Mouse (Mus musculus): Measurements from ENCODE around the gene Zfp800. TPM values are rescaled to one million over a fixed set of nuclear protein-coding genes. Genes with fewer than 3 reads are reported as not detected.

The Zfp800 gene
- polyA plus RNA-seq, 1 experiment from 2014 or later, result 17.8 TPM

DNA sequence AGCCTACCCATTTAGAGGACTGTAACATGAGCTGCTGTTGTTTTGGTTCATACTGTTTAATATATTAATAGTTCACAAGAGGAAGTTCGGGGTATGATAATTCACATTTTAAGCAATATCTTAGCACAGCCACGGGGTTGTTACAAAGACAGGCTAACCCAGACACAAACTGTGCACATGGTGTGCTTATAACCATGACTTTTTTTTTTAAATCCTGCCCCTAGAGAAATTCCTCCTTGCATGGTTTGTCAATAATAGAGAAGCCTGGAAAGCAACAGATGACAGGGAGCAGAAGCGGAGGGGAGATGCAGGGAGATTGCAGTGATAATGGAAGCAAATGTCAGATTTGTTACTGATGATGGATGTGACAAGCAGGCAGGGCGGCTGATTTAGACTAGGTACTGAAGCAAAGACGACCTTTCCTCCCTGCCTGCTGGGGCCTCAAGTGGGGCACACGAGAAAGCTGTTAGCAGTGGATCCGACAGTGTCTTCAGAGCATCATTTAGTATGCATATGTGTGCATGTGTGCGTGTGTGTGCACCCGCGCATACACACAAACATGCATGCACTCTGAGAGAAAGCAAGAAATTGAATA is 68.7 kb downstream of the Zfp800 start:
- no peak for DNase-seq (ENCODE audit: low spot score)
- Histone ChIP-seq H3K9me3 (no peaks in the 10 kb centered on the region), H3K27ac (replicated peaks) (no peak overlapping the region), H3K4me3 (no peak overlapping the region), H3K36me3 (replicated peaks) (no peaks in the 10 kb centered on the region), H3K27me3 (replicated peaks; ENCODE audit: low read depth, poor library complexity, severe bottlenecking) (no peaks in the 10 kb centered on the region), H3K4me1 (peaks cover 3% of the 10 kb centered on the region; the same call in 1 of the 2 replicates)
- WGBS, result 68% methylated on average over 10 of the region's 10 CpGs

DNA sequence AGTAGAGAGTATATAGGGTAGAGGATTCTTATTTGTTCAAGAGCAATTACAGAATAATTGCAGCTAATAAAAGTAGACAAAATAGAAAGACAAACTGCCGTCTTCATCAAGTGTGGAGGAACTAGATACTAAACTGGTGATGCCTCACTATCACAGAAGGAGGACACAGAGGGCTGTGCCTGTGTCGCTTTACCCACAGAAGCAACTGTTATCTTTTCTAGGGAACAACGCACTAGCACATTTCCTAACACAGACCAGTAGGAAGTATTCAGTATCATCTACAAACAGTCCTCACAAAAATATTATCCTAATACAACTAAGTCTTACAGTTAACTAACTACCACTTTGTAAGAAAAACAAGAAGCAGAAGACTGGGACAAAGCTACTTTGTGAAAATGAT is 71.1 kb downstream of the Zfp800 start:
- Histone ChIP-seq H3K27ac (replicated peaks) (no peak overlapping the region), H3K27me3 (replicated peaks; ENCODE audit: low read depth, poor library complexity, severe bottlenecking) (no peaks in the 10 kb centered on the region), H3K4me1 (peaks cover 3% of the 10 kb centered on the region; the same call in 1 of the 2 replicates), H3K4me3 (no peak overlapping the region), H3K36me3 (replicated peaks) (no peaks in the 10 kb centered on the region), H3K9me3 (no peaks in the 10 kb centered on the region)
- WGBS, result 85% methylated on average over 3 of the region's 3 CpGs
- no peak for DNase-seq (ENCODE audit: low spot score)

DNA sequence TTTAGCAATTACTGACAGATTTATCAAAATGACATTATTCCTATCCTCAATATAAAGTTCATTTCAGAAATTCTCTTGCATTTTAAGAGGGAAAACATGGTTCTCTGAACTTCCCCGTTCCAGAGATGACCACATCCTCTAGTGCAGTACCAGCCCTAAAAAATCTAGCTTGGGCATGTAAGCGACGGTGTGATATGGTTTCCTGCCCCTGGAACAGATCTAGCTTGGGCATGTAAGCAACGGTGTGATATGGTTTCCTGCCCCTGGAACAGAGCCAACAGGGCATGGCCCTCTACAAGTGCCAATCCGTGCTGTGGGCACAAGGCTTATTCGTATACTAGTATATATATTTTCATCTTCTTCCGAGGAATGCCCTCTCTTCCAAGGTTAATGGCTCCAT is 75.4 kb downstream of the Zfp800 start:
- 94% methylated on average over 7 of the region's 7 CpGs for whole genome bisulfite sequencing
- H3K36me3 ChIP-seq (replicated peaks), result no peaks in the 10 kb centered on the region
- no peaks in the 10 kb centered on the region for H3K27me3 ChIP-seq (replicated peaks; ENCODE audit: low read depth, poor library complexity, severe bottlenecking)
- H3K4me1 ChIP-seq, result no peaks in the 10 kb centered on the region
- no peaks in the 10 kb centered on the region for H3K9me3 ChIP-seq
- no peak overlapping the region for H3K4me3 ChIP-seq
- H3K27ac ChIP-seq (replicated peaks), result no peak overlapping the region
- no peak for DNase-seq (ENCODE audit: low spot score)

DNA sequence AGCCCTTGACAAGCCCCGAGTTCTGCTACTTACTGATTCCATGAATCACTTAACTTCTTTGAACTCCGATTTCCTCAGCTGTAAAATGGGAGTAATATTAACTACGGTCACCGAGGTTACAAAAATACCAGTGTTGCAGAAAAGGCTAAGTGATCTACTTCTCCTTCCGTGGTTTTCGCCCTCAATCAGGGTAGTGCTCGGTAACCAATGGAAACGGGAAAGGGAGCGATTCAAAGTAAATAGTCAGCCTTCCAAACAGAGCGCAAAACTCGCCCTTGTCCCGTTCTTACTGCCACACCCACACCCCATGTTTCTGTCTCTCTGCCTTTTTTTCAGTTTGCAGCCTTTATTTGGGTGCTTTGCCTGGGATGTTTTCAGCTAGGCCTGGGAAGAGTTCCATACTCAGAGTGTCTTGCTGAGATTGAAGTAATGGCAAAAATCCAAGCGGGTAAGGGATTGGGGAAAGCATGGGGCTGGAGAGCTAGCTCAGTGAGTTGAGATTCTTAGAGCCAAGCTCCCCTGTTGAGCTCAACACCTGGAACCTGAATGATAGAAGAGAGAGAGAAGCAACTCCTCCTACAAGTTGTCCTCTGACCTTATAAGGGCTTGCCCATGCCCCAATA is 78.0 kb downstream of the Zfp800 start:
- WGBS, result 83% methylated on average over 13 of the region's 13 CpGs
- Histone ChIP-seq H3K9me3 (no peaks in the 10 kb centered on the region), H3K4me1 (no peaks in the 10 kb centered on the region), H3K4me3 (no peak overlapping the region), H3K36me3 (replicated peaks) (no peaks in the 10 kb centered on the region), H3K27ac (replicated peaks) (no peak overlapping the region), H3K27me3 (replicated peaks; ENCODE audit: low read depth, poor library complexity, severe bottlenecking) (no peaks in the 10 kb centered on the region)
- no peak for DNase-seq (ENCODE audit: low spot score)

DNA sequence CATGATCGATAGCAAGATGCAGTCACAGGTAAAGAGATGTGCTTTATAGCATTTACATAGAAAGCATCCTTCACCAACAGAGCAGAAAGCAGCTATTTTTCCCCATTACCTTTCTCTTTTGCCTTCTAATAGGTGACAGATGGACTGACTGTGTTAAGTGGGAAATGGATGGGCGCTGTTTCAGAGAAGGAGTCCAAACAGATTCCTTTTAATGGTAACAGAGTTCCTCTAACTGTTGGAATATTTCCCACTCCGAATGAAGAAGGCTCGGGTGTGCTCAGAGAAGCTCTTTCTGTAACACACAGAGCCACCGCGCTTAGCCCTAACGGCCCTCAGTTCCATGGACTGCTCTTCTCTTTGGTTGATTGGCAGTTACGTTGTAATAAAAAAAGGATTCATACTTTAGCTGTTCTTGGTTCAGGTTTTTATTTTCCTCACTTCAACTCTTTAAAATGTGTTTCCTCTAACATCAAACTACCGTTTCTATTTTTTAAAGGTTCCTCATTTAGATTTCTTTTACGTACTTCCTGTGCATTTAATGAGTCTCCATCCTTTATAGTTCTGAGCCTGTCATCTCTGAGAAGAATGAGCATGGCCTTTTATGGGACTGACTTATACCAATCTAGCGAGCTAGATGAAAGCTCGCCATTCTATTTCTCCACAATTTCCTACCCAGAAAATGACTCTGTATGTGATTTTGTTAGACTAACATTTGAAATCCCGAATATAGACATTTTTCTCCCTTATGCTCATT is 78.8 kb downstream of the Zfp800 start:
- Histone ChIP-seq H3K27ac (replicated peaks) (no peak overlapping the region), H3K4me1 (no peaks in the 10 kb centered on the region), H3K27me3 (replicated peaks; ENCODE audit: low read depth, poor library complexity, severe bottlenecking) (no peaks in the 10 kb centered on the region), H3K9me3 (no peaks in the 10 kb centered on the region), H3K36me3 (replicated peaks) (no peaks in the 10 kb centered on the region), H3K4me3 (no peak overlapping the region)
- 88% methylated on average over 13 of the region's 13 CpGs for WGBS
- DNase-seq (ENCODE audit: low spot score), result no peak

DNA sequence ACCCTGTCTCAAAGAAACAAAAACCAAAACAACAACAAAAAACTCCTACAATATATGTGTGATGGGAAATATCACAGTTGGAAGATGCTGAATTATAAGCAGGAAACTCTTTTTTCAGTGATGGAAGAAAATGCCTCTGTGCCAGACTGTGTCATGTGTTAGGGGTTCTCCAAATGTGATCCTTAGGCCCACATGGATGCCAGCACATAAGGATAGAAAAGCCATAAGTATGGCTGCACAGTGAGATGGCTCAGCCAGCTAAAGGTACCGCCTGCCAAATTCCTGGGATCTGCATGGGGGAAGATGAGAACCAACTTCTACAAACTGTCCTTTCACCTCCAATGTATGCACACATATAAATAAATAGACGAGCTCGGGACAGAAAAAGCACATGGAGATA is 82.6 kb downstream of the Zfp800 start:
- H3K9me3 ChIP-seq, result no peaks in the 10 kb centered on the region
- H3K27ac ChIP-seq (replicated peaks), result no peak overlapping the region
- no peaks in the 10 kb centered on the region for H3K4me1 ChIP-seq
- H3K27me3 ChIP-seq (replicated peaks; ENCODE audit: low read depth, poor library complexity, severe bottlenecking), result no peaks in the 10 kb centered on the region
- no peak for DNase-seq (ENCODE audit: low spot score)
- H3K36me3 ChIP-seq (replicated peaks), result no peaks in the 10 kb centered on the region
- H3K4me3 ChIP-seq, result no peak overlapping the region
- 91% methylated on average over 3 of the region's 3 CpGs for WGBS

DNA sequence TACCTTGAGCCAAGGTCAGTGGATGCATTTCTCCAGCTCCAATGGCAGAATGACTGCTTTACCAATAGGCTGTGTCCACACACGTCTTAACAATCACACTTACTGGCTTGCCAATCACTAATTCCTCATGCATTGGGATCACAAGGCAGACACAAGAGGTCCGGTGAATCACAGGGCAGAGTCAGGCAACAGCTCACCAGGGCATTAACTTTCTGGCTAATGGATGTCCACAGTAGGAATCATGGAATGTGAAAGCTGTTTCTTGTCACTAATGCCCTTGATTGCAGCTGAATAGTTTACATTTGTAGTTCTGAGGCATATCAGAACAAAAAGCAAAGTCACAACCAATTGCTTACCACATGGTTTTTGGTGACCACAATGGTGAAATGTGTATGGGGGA is 85.7 kb downstream of the Zfp800 start:
- no peaks in the 10 kb centered on the region for H3K36me3 ChIP-seq (replicated peaks)
- no peak overlapping the region for H3K27ac ChIP-seq (replicated peaks)
- 75% methylated on average over 2 of the region's 2 CpGs for WGBS
- H3K27me3 ChIP-seq (replicated peaks; ENCODE audit: low read depth, poor library complexity, severe bottlenecking), result no peaks in the 10 kb centered on the region
- no peak for DNase-seq (ENCODE audit: low spot score)
- H3K9me3 ChIP-seq, result no peaks in the 10 kb centered on the region
- no peaks in the 10 kb centered on the region for H3K4me1 ChIP-seq
- no peak overlapping the region for H3K4me3 ChIP-seq

DNA sequence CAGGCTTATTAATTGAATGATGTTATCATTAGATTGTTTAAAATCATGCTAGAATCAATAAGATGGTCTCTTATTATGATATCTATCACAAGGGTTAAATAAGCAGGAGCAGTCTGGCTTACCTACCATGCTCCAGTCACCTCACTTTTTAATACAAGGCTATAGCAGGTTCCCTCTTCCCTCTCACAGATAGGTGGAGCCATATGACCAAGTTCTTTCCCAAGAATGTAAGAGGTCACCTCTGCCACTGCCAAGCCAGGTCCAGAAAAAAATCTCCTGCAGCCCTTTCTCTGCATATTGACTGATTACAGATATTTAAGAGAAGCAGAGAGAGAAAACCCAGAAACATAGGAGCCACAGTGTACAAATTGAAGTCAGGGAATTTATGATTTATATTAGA is 88.1 kb downstream of the Zfp800 start:
- Histone ChIP-seq H3K4me1 (no peaks in the 10 kb centered on the region), H3K9me3 (no peaks in the 10 kb centered on the region), H3K36me3 (replicated peaks) (no peaks in the 10 kb centered on the region), H3K27me3 (replicated peaks; ENCODE audit: low read depth, poor library complexity, severe bottlenecking) (no peaks in the 10 kb centered on the region), H3K27ac (replicated peaks) (no peak overlapping the region), H3K4me3 (no peak overlapping the region)
- no peak for DNase-seq (ENCODE audit: low spot score)

DNA sequence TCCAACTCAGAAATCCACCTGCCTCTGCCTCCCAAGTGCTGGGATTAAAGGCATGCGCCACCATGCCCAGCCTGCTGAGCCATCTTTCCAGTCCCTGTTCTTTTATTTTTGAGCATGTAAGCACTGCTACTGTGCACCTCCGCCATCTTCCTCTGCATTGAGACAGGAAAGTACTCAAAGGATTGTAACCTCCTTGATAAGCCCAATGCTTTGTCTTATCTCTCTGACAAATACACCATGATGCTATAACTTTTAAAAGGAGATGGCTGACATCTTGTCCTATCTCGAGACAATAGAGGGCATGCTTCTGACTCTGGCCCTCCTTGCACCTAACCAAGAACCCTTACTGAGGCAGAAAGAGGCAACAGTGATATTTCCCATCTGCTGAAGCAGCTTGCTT is 88.9 kb downstream of the Zfp800 start:
- H3K27ac ChIP-seq (replicated peaks), result no peak overlapping the region
- no peaks in the 10 kb centered on the region for H3K27me3 ChIP-seq (replicated peaks; ENCODE audit: low read depth, poor library complexity, severe bottlenecking)
- no peaks in the 10 kb centered on the region for H3K36me3 ChIP-seq (replicated peaks)
- DNase-seq (ENCODE audit: low spot score), result no peak
- no peak overlapping the region for H3K4me3 ChIP-seq
- H3K9me3 ChIP-seq, result no peaks in the 10 kb centered on the region
- 84% methylated on average over 3 of the region's 3 CpGs for WGBS
- no peaks in the 10 kb centered on the region for H3K4me1 ChIP-seq

DNA sequence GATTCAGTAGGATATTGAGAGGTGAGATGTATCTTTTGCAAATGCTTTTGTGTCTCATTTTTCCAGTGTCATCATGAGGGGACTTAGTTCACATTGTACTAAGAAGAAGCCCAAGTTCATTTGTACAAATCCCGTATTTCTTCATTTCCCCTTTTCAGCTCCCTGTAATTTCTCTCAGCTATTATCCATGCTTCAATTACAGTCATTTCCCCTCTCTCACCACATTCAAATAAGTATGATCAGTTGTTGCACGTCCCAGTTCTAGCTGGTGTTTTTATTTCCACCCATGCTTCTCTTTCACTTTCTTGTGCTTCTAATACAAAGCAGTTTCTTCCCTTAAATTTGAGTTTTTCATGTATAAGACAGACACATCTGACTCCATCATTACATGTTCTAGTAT is 91.1 kb downstream of the Zfp800 start:
- no peaks in the 10 kb centered on the region for H3K27me3 ChIP-seq (replicated peaks; ENCODE audit: low read depth, poor library complexity, severe bottlenecking)
- no peaks in the 10 kb centered on the region for H3K36me3 ChIP-seq (replicated peaks)
- no peak for DNase-seq (ENCODE audit: low spot score)
- no peaks in the 10 kb centered on the region for H3K9me3 ChIP-seq
- WGBS, result 71% methylated on average over 2 of the region's 2 CpGs
- no peak overlapping the region for H3K4me3 ChIP-seq
- H3K27ac ChIP-seq (replicated peaks), result no peak overlapping the region
- no peaks in the 10 kb centered on the region for H3K4me1 ChIP-seq

DNA sequence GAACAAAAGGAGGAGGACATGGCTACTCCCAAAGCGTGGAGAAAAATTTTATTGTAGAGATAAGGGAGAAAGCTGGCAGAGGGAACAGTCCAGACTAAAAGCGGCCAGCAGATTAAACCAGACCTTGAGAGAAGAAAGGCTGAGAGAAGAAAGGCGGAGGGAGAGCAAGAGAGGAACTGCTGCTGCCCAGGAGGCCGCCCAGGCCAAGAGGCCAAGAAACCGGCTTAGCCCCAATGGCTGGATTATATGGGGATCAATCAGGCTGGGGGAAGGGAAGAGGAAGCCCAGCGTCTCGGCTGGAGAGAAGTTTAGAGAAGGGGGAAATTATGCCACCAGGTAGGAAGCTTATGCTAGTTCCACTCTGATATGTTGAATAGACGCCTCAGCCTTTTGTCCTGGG is 101.5 kb downstream of the Zfp800 start:
- Histone ChIP-seq H3K27ac (replicated peaks) (no peak overlapping the region), H3K36me3 (replicated peaks) (no peaks in the 10 kb centered on the region), H3K4me1 (peaks cover 5% of the 10 kb centered on the region; the same call in 1 of the 2 replicates), H3K27me3 (replicated peaks; ENCODE audit: low read depth, poor library complexity, severe bottlenecking) (0 out of 2 replicates have a peak, but pooled peaks cover 10% of the 10 kb centered on the region), H3K4me3 (no peak overlapping the region), H3K9me3 (no peaks in the 10 kb centered on the region)
- 14% methylated on average over 8 of the region's 8 CpGs for WGBS
- no peak for DNase-seq (ENCODE audit: low spot score)

DNA sequence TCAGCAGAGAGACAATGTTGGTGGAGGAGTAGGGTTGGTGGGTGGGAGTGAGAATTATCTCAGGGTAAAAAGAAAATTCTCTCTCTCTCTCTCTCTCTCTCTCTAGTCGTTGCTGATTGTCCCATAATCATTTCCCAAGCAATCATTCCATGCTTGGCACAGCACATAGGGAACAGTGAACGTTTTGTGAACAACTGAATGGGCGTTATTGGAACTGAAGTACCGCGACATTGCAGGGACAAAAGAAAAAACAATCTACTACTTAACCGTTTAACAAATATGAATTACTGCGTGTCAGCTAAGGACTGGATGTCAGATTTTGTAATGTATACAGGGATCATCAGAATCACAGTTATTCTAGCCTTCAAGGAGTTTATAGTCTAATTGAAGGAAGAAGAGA is 102.2 kb downstream of the Zfp800 start:
- no peak for DNase-seq (ENCODE audit: low spot score)
- Histone ChIP-seq H3K27ac (replicated peaks) (no peak overlapping the region), H3K36me3 (replicated peaks) (no peaks in the 10 kb centered on the region), H3K4me3 (no peak overlapping the region), H3K4me1 (peaks cover 5% of the 10 kb centered on the region; the same call in 1 of the 2 replicates), H3K27me3 (replicated peaks; ENCODE audit: low read depth, poor library complexity, severe bottlenecking) (0 out of 2 replicates have a peak, but pooled peaks cover 10% of the 10 kb centered on the region), H3K9me3 (no peaks in the 10 kb centered on the region)
- WGBS, result 70% methylated on average over 7 of the region's 7 CpGs

DNA sequence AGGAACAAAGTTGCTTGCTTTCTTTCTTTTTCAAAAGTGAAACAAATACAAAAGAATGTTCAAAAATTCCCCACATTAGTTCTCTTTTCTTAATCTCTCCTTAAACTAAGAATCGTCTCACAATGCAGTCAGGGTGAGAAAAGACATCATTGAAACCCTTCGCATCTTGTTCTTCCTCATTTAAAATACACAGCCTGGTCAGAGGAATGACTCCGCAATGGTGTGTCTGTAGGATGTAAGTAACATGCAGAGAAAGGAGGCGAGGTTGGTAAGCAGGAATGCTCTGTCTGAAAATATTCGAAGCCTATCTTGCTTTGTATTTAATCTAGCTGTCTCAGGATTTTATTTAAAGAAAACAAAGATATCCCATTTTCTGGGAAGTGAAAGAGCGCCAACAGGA is 105.0 kb downstream of the Zfp800 start:
- no peaks in the 10 kb centered on the region for H3K36me3 ChIP-seq (replicated peaks)
- WGBS, result 91% methylated on average over 6 of the region's 6 CpGs

More for the DNA sequence above, 105.0 kb downstream of the Zfp800 start:
- Histone ChIP-seq H3K4me3 (no peak overlapping the region), H3K4me1 (peaks cover 5% of the 10 kb centered on the region; the same call in 1 of the 2 replicates), H3K27me3 (replicated peaks; ENCODE audit: low read depth, poor library complexity, severe bottlenecking) (0 out of 2 replicates have a peak, but pooled peaks cover 10% of the 10 kb centered on the region), H3K27ac (replicated peaks) (no peak overlapping the region), H3K9me3 (no peaks in the 10 kb centered on the region)
- DNase-seq (ENCODE audit: low spot score), result no peak

Data from embryonic facial prominence, embryonic 10.5 days (tissue).